17 mouse cellular contexts compared by ENCODE assay signal in the genomic region with DNA sequence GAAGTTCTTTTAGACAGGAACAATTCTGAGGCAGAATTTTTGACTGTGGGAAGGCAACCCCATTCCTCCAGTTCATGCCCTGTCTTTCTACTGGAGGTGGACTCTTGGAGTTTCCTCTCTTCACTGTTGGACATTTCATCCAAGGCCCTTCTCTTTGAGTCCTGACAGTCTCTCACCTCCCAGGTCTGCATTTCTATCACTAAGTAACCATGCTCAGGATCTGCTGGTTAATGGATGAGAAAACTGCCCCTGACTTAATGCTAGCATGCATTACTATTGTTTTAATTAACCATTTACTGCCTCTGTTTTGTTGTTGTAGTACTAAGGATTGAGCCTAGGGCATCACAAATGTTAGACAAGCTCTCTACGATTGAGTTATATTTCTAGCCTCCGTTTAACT.
"Had no signal": no experiment of that assay in that cellular context is flagged by ENCODE, and none has a peak within 500 bp of the region (broad histone marks: within the 10 kb centered on the region; RNA-seq: fewer than 3 reads in every experiment).

No protein-coding gene starts in this region.

- H3K4me3 ChIP-seq: lung, embryonic 15.5 days; megakaryocyte, embryonic 14.5 days; midbrain, embryonic 12.5 days; neural tube, embryonic 12.5 days; stomach, embryonic 15.5 days had no signal

- H3K27me3 ChIP-seq: lung, embryonic 15.5 days; neural tube, embryonic 12.5 days; stomach, embryonic 15.5 days had no signal

- H3K27ac ChIP-seq: lung, embryonic 15.5 days; macrophage; midbrain, embryonic 12.5 days; neural tube, embryonic 12.5 days; stomach, embryonic 15.5 days; stomach, postnatal 0 days had no signal

- H3K9ac ChIP-seq: liver, postnatal 0 days; lung, embryonic 15.5 days; midbrain, embryonic 12.5 days; neural tube, embryonic 12.5 days; stomach, embryonic 15.5 days had no signal

- ATAC-seq: liver, postnatal 0 days; lung, postnatal 0 days had no signal

- H3K9me3 ChIP-seq: lung, embryonic 15.5 days; megakaryocyte, embryonic 14.5 days; midbrain, embryonic 12.5 days; neural tube, embryonic 12.5 days; stomach, embryonic 15.5 days had no signal

- H3K4me1 ChIP-seq: megakaryocyte, embryonic 14.5 days had no signal

- H3K4me2 ChIP-seq: lung, embryonic 15.5 days; midbrain, embryonic 12.5 days; neural tube, embryonic 12.5 days; stomach, embryonic 15.5 days had no signal

- DNase-seq: liver, postnatal 0 days; lung, adult 2 months; lung, postnatal 14 days; lung, postnatal 36 days; midbrain, embryonic 14.5 days; right cerebral cortex, postnatal 14 days; thymus, adult 2 months; thymus, postnatal 25 days; thymus, postnatal 4 days had no signal

- H3K36me3 ChIP-seq: lung, embryonic 15.5 days; midbrain, embryonic 12.5 days; neural tube, embryonic 12.5 days; stomach, embryonic 15.5 days had no signal
